In genomic region chr12:30912048-30912381, GRCm38 (mm10) we compare ENCODE assay signal across 8 mouse cellular contexts. TPM values are rescaled to one million over a fixed set of nuclear protein-coding genes. Genes with fewer than 3 reads are reported as not detected.
A peak's percentile ranks its signal among the peaks of the same experiment; 100 is the strongest.
DNase-seq lines count a peak whose midpoint lies in the region; ATAC-seq and TF ChIP-seq lines count a peak whose summit lies in the region.

No protein-coding gene starts in this region.

- H3K4me3 ChIP-seq in intestine, postnatal 0 days (ENCODE audit: low read depth, low read length) = peak overlapping the region; percentile 81
- H3K4me3 ChIP-seq in limb, embryonic 12.5 days (replicated peaks) = peak overlapping the region; percentile 71
- peak overlapping the region; percentile 69 for H3K4me3 ChIP-seq in midbrain, embryonic 10.5 days

- peaks cover 9% of the 10 kb centered on the region; the same call in 1 of the 2 replicates for H3K4me1 ChIP-seq in intestine, postnatal 0 days (replicated peaks; ENCODE audit: control insufficient read depth, insufficient read depth, low read length)
- peaks cover 17% of the 10 kb centered on the region for H3K4me1 ChIP-seq in limb, embryonic 12.5 days (replicated peaks)
- H3K4me1 ChIP-seq in midbrain, embryonic 10.5 days = peaks cover 24% of the 10 kb centered on the region

- TF ChIP-seq CTCF in intestine, postnatal 0 days (IDR thresholded peaks at IDR 0.05; ENCODE audit: low read depth) = no peak

- peak; percentile 20 for DNase-seq in gastrocnemius, adult 18-20 months (ENCODE audit: low spot score)
- no peak for DNase-seq in gastrocnemius, postnatal 36 days
- peak; percentile 64 to 67 for DNase-seq in cerebellum, postnatal 14 days
- DNase-seq in frontal cortex, postnatal 36 days (ENCODE audit: low spot score in 2 of 2) = peak; percentile 44 to 48
- peak; percentile 43 for DNase-seq in midbrain, embryonic 10.5 days (ENCODE audit: low spot score)
- DNase-seq in spleen, postnatal 14 days (ENCODE audit: low spot score in 2 of 2) = peak; percentile 31

- H3K9ac ChIP-seq in intestine, postnatal 0 days (ENCODE audit: low read depth, low read length) = peak overlapping the region; percentile 73
- peak overlapping the region; percentile 79 for H3K9ac ChIP-seq in limb, embryonic 12.5 days (replicated peaks)

- WGBS in intestine, postnatal 0 days = 1% methylated on average over 19 of the region's 19 CpGs
- WGBS in limb, embryonic 12.5 days = under 1% methylated on average over 18 of the region's 19 CpGs
- WGBS in midbrain, embryonic 10.5 days = 0% methylated on average over 19 of the region's 19 CpGs

- intact Hi-C loops in gastrocnemius, postnatal 36 days (cut with DNase I) = no loop called here

- no peaks in the 10 kb centered on the region for H3K36me3 ChIP-seq in intestine, postnatal 0 days (ENCODE audit: control insufficient read depth, insufficient read depth)
- no peaks in the 10 kb centered on the region for H3K36me3 ChIP-seq in limb, embryonic 12.5 days
- no peaks in the 10 kb centered on the region for H3K36me3 ChIP-seq in midbrain, embryonic 10.5 days

- no peaks in the 10 kb centered on the region for H3K9me3 ChIP-seq in intestine, postnatal 0 days (ENCODE audit: control insufficient read depth)
- H3K9me3 ChIP-seq in limb, embryonic 12.5 days = 0 out of 2 replicates have a peak, but pooled peaks cover 2% of the 10 kb centered on the region
- no peaks in the 10 kb centered on the region for H3K9me3 ChIP-seq in midbrain, embryonic 10.5 days (replicated peaks)

- peak overlapping the region; percentile 84 for H3K27ac ChIP-seq in intestine, postnatal 0 days (ENCODE audit: low read depth, low read length)
- no peak overlapping the region for H3K27ac ChIP-seq in limb, embryonic 12.5 days
- H3K27ac ChIP-seq in midbrain, embryonic 10.5 days (replicated peaks) = peak overlapping the region; percentile 88

- H3K27me3 ChIP-seq in intestine, postnatal 0 days (replicated peaks; ENCODE audit: control insufficient read depth, insufficient read depth, low read length) = no peaks in the 10 kb centered on the region
- no peaks in the 10 kb centered on the region for H3K27me3 ChIP-seq in limb, embryonic 12.5 days
- H3K27me3 ChIP-seq in midbrain, embryonic 10.5 days (ENCODE audit: low read depth, poor library complexity, severe bottlenecking) = no peaks in the 10 kb centered on the region

- H3K4me2 ChIP-seq in intestine, postnatal 0 days (replicated peaks; ENCODE audit: low read depth) = peak overlapping the region; percentile 92
- peak overlapping the region; percentile 96 for H3K4me2 ChIP-seq in limb, embryonic 12.5 days

- peak; percentile 95 for ATAC-seq in intestine, postnatal 0 days
- no peak; the same call in 1 of the 2 replicates for ATAC-seq in limb, embryonic 12.5 days (ENCODE audit: insufficient number of reproducible peaks, insufficient read depth, low FRiP score, low TSS enrichment, low read depth)

RNA-seq across cellular contexts. Expression of gene Sh3yl1, which starts 0.5 kb away (rescaled TPM):
- total RNA-seq in gastrocnemius, adult 18-20 months (2021) = 1 to 10 TPM in 1 of 2 experiments, under 1 TPM in 1; 0.59 to 1.1 TPM
- 1 to 10 TPM in 1 of 2 experiments, under 1 TPM in 1; 0.97 to 1.2 TPM for total RNA-seq in gastrocnemius, postnatal 36 days (2021)
- 33.3 and 34.2 TPM in 2 replicates for polyA plus RNA-seq in intestine, postnatal 0 days (2015; fragmentation: Nextera tagmentation; extraction: Ambion mirVana)
- 14.6 and 15.9 TPM in 2 replicates for polyA plus RNA-seq in limb, embryonic 12.5 days (2016; fragmentation: Nextera tagmentation; extraction: Ambion mirVana)
- polyA plus RNA-seq in midbrain, embryonic 10.5 days (2016; fragmentation: Nextera tagmentation; extraction: Ambion mirVana) = 15.6 and 18.9 TPM in 2 replicates

RNA-seq across cellular contexts. Expression of gene Acp1, which starts 0.6 kb away (rescaled TPM):
- 10 to 100 TPM; 31.1 to 36.5 TPM for total RNA-seq in gastrocnemius, adult 18-20 months (2021)
- 10 to 100 TPM; 31.5 TPM for total RNA-seq in gastrocnemius, postnatal 36 days (2021)
- polyA plus RNA-seq in intestine, postnatal 0 days (2015; fragmentation: Nextera tagmentation; extraction: Ambion mirVana) = 94.1 and 108 TPM in 2 replicates
- polyA plus RNA-seq in limb, embryonic 12.5 days (2016; fragmentation: Nextera tagmentation; extraction: Ambion mirVana) = 164 and 170 TPM in 2 replicates
- 227 and 241 TPM in 2 replicates for polyA plus RNA-seq in midbrain, embryonic 10.5 days (2016; fragmentation: Nextera tagmentation; extraction: Ambion mirVana)

RNA-seq across cellular contexts. Expression of gene Alkal2, which starts 27.9 kb away (rescaled TPM):
- 1 to 10 TPM in 1 of 2 experiments, under 1 TPM in 1; 0.83 to 1.9 TPM for total RNA-seq in gastrocnemius, adult 18-20 months (2021)
- under 1 TPM; 0.33 to 0.67 TPM for total RNA-seq in gastrocnemius, postnatal 36 days (2021)
- polyA plus RNA-seq in intestine, postnatal 0 days (2015; fragmentation: Nextera tagmentation; extraction: Ambion mirVana) = 0.47 and 1.5 TPM in 2 replicates
- 1.3 and 1.4 TPM in 2 replicates for polyA plus RNA-seq in limb, embryonic 12.5 days (2016; fragmentation: Nextera tagmentation; extraction: Ambion mirVana)
- polyA plus RNA-seq in midbrain, embryonic 10.5 days (2016; fragmentation: Nextera tagmentation; extraction: Ambion mirVana) = 0.25 and 0.38 TPM in 2 replicates

Comparison
In these comparisons a context has a peak if more than half of its experiments do, and no peak if none do; other contexts are left out.
1. DNase-seq: peak in gastrocnemius, adult 18-20 months (single experiment), cerebellum, postnatal 14 days (2 of 2), frontal cortex, postnatal 36 days (2 of 2), midbrain, embryonic 10.5 days (single experiment) and spleen, postnatal 14 days (2 of 2); none in gastrocnemius, postnatal 36 days (0 of 2).
2. Peak in every context shown above with its lines, with median percentiles within 50 percentile points of each other: H3K4me3 ChIP-seq.